Mouse (Mus musculus): Measurements from ENCODE around the gene 1700066M21Rik. TPM values are rescaled to one million over a fixed set of nuclear protein-coding genes. Genes with fewer than 3 reads are reported as not detected.

The 1700066M21Rik gene
- 1 to 10 TPM; 6.7 to 7.5 TPM for total RNA-seq (2021)
- long read RNA-seq, experiment 1, partial matches to known transcripts, result 0 of 3 reads
- long read RNA-seq, experiment 1, other reads (novel, unspliced or antisense), result 2 of 3 reads
- long read RNA-seq, experiment 2, transcript 1700066M21Rik-201 (2 exons, 3,008 nt), result major isoform, 8 of 16 reads
- long read RNA-seq, experiment 2, partial matches to known transcripts, result 1 of 16 reads
- long read RNA-seq, experiment 2, other reads (novel, unspliced or antisense), result 7 of 16 reads

DNA sequence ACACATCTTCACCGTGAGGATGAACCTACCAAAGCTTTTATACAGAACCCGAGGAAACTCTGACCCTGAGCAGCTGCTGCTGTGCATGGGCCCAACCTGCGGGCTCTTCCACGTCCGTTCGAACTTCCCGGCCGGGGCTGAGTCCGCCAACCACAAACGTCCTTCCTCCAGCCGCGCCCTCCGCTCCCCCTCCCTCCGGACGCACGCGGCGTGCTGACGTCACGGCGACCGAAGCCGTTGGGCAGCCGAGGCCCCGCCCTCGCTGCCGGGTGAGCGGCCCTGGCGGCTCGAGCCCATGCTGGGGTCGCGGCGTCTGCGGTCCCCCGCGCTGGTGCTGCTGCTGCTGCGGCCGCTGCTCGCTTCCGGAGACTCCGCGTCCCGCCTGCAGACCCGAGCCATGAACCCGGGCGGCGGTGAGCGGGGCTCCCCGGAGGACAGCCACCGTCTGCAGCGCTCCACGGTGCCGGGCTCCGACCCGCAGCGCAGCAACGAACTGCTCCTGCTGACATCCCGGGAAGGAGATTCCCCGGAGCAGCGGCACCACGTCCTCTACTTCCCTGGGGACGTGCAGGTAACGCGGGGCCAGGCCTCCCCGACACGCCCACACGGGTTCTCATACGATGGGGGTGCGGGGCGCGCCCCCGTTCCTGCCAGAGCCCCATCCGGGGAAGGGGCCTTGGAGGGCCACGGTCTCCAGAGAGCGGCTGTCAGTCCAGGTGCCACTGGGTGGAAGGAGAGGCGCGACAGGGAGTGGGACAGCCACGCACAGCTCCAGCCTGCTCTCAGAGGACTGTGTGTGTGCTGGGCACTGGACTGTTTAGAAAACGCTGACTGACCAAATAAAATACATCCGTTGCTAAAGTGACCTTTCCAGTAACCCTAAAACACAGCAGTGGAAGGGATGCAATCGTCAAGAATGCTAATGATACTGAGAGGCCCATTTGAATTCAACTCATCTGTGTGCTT, at the start of gene 1700066M21Rik:
1700066M21Rik (plus strand) TSS at position 245 of the 966 bp plus-strand sequence.
- peak; percentile 83 to 87 for DNase-seq (ENCODE audit: low spot score in 2 of 2)

DNA sequence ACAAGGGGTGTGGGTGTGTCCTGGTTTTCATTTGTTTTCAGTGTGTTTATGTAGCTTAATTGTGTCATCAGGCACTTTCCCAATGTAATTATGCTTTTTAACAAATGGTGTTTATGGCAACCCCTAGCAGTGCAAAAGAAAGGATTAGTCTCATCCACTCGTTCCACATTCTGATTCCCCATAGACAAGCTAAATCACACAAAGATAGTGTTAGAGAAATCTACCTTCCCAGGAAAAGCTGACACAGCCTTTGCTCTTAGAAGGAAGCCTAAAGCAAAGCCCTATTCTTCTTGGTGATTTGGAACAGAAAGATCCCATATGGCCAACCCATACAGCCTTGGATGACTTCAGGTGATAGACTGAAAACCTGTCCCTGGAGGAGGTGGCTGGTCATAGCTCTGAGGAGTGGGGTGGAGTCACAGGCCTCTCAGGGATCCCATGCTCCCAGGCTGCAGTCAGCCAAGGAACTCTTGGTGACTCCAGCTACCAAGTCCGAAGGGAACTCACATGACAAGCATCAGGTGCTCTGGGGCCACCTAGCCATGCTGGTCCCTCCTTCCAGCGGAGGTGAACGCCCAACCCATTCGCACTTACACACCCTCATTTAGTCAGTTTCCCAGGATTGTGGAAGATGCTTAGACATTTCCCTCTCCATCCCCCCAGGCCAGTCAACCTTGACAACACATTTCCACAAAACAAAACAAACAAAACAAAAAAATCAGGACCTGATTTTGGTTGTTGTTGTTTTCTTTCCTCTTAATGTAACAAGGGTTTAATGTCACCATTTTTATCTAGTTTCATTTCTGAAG, 47.9 kb upstream of the 1700066M21Rik start:
- DNase-seq (ENCODE audit: low spot score in 2 of 2), result no peak

DNA sequence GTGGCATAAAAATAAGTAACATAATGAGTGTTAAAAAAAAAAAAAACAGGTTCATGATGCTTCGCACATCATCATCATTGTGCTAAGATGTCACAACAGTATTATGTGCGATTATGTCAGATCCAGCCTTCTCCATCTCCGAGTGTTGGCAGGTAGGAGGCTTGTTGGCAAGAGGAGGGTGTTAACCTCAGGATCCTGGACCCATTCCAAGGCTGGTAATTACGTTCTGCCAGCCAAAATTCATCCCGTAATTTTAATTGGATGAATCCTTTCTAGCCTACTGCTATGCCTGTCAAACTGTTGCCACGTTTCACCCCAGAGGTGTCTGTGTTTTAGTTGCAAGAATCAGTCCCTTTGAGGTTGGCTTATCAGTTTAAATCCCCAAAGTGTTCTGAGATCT, 47.2 kb upstream of the 1700066M21Rik start:
- DNase-seq (ENCODE audit: low spot score in 2 of 2), result no peak

DNA sequence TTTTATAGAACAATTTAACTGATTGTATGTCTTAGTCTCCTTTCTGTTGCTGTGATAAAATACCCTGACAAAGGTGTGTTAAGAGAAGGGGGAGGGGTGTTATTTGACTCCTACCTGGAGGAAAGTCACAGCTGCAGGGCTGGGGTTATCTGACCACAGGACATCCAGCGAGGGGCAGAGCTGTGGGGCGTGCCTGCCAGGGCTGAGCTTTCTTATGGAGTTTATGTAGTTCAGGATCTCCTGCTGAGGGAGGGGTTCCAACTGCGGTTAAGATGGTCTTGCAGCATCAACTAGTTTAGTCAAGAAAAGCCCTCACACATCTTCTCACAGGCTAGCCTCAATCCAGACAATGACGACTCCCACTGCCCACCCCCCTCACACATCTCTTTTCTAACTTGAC, 45.4 kb upstream of the 1700066M21Rik start:
- no peak for DNase-seq (ENCODE audit: low spot score in 2 of 2)

DNA sequence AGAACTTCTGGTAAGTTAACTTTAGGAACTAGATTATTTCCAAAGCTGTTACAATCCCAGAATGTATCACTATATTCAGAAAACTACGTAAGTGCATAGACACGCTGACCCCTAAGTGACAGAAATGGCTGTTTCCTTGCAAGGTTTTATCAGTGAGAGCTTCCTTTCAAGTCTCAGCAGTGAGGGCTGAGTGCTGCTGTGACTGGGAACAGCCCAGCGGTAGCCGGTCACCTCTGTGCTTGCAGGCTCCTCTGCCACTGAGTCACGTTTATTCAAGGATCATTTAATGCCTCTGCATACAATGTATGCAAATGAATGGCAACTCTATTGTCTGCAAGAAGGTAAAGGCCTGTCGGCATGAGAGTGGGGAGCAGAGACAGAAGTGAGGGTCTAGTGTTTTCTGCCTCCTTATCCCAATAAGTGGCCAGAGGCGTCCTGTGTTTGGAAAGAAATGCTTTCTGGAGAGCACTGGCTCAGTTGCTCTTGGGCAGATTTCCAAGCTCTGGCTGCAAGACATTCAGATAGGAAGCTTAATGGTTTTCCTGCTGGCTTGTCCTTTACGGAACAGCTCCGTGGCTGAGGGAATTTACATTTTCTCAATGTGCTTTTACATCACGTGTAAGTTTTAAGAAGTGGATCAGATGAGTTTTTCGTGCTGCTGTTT, 43.7 kb upstream of the 1700066M21Rik start:
- DNase-seq (ENCODE audit: low spot score in 2 of 2), result no peak

DNA sequence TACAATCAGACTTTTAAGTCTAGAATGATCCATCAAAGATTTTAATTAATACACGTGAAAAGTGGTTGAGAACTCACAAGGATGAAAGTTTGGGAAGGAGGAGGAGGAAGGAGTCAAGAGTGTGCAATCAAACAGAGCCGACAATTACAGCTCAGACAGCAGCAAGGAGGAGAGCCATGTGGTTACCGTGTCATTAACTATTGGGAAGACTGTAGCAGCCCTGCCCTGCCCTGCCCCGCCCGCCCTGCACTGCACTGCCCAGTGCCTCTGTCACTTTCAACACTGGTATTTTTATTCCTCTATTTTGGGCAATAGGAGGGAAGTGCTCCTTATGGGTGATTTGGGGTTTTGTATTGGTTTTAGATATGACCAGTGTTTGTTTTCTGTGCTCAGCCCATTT, 42.2 kb upstream of the 1700066M21Rik start:
- DNase-seq (ENCODE audit: low spot score in 2 of 2), result no peak

DNA sequence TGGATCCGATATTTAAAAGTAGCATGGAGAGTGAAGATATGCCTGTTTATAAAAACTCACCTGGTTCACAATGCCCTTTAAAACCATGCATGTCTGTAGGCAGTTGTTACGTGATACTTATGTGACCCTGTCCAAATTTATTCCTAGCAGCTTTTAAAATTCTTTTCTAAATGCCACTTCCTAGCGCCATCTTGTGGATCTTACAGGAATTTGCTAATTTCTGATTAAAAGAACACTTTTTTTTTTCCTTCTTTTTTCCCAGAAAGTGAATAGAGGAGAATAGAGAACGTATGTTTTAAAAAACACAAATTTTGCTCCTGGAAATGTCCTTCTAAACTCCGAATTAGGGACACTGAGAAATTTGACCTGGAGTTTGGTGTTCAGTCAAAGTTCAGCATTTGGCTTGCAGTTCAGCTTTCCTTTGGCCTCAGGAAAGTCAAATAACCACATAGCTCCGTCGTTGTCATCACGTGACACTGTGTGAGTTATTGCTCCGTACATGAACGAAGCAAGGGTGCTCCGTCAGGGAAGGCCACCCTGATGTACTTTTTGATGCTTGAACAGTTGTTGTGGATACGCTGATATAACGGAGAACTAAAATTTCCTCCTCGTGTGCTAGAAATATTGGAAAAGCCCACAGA, 38.1 kb upstream of the 1700066M21Rik start:
- no peak for DNase-seq (ENCODE audit: low spot score in 2 of 2)

DNA sequence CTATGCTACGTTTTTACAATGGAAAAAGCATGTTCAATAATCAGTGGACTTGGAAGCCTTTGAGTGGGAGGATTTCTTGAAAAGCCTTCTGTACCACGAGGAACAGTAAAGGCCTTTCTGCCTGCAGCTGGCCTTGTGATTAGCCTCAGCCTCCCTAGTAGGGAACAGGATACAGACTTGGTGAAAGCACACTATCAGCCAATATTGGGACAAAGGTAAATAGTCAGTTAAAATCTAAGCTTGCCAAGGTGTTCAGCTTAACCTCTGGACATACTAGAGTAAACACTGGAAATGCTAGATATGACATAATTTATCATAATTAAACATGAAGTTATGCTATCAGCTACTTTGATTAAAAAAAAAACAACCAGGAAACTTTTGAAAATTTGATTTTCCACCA, 36.2 kb upstream of the 1700066M21Rik start:
- no peak for DNase-seq (ENCODE audit: low spot score in 2 of 2)

DNA sequence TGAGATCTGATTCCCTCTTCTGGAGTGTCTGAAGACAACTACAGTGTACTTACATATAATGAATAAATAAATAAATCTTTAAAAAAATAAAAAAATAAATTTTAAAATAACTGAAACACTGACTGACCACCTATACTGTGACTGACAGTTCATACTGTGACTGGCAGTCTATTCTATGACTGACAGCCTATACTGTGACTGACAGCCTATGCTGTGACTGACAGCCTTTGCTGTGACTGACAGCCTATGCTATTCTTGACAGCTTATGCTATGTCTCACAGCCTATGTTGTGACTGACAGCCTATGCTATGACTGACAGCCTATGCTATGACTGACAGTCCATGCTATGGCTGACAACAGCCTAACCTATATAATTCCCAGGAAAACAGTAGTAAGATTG, 29.9 kb upstream of the 1700066M21Rik start:
- no peak for DNase-seq (ENCODE audit: low spot score in 2 of 2)

DNA sequence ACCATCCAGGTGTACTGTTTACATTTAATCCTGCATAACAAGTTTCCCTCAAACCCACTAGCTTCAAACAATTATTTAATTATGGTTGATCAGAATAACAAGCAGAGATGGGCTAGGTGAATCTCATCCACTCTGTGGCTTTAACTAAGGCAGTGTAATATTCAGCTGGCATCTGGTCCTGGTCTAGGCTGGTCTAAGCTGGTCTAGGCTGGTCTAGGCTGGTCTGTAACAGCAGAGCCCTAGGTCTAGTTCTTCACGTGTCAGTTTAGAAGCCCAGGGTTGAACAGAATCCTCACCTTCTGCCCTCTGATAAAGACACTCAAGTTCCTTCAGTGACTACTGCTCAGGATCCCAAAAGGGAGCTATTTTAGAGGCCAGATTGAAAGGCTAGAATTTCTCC, 25.5 kb upstream of the 1700066M21Rik start:
- DNase-seq (ENCODE audit: low spot score in 2 of 2), result no peak

DNA sequence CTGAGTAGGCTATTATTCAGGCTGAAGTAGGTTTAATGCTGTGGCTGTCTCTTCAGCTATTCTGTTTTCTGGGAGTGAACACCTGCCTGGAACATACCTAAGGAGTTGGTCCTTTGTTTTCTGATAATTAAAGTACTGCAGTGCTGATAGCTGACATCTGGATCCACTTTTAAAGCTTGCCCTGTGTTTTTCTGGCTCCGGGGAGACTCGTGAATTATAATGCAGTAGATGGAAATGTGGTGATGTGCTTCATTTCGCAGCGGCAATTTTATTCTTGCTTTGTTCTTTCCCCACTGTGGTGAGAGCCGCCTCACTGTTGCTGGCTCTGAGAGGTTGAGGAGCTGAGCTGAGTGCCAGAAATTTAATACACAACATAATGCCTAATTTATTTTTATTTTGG, 18.9 kb upstream of the 1700066M21Rik start:
- no peak for DNase-seq (ENCODE audit: low spot score in 2 of 2)

DNA sequence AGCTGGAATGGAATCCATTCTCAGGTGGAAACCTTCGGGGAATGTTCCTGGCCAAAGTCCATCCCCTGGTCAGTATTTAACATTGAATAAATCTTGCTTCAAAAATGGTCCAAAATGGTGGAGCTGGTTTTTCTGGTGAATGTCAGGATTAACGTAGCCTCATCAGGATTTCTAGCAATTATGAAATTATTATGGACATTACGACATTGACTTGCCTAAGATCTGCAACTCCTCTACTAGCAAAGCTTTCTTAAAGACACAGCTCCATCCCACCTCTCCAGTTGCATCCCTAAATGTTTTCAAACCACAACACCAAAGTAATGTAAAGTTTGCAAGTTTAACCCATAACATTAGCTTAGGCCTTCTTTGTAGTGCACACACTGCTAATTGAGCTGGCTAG, 10.0 kb upstream of the 1700066M21Rik start:
- DNase-seq (ENCODE audit: low spot score in 2 of 2), result no peak

DNA sequence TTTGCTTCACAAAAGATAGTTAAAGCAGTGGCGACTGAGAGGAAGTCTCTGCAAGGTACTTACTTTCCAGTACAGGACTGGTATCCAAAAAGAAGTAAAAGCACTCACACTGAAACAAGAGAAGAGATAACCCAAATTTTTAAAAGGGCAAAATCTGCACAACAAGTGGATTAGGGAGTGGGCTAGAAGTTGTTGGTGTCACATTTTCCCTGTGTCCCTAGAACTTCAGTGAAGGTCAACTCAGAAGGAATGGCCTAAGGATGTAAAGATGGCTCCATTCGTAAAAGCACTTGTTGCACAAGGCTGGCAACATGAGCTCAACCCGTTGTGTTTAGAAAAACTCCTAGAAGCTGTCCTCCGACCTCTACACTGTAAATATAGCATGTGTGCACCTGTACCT, 8.3 kb upstream of the 1700066M21Rik start:
- DNase-seq (ENCODE audit: low spot score in 2 of 2), result no peak

DNA sequence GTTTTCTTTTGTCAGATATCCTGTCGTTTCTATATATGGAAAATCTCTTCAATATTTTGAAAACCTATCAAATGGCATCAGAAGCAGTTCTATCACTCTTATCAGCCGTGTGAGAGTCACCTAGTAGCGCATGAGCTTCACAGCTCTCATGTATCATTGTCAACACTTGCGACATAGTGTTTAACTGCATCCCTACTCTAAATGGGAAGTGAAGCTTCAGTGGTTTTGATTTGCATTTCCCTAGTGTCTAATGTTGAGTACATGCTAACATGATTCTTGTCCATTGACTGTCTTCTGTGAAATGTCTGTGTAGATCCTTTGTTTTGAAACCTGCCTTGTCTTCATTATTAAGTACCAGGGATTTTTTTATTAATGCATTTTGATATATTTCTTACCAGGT, 7.0 kb upstream of the 1700066M21Rik start:
- DNase-seq (ENCODE audit: low spot score in 2 of 2), result no peak

DNA sequence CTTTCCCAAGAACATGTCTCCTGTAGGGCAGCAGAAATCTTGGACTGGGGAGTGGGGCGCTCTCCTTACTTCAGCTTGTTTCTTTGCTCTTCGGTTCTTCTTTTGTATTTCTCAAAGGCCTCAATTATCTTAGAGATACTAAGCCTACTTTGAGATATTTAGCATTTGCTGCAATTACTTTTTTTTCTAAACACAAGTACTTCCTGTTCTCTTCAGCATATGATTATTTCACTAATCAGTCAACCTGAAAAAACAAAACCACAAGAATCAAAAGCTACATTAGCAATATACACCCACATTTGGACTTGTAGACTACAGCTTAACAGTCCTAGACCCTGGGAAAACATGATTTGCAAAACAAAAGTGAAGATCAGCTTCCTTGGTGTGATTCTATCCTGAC, 2.1 kb upstream of the 1700066M21Rik start:
- no peak for DNase-seq (ENCODE audit: low spot score in 2 of 2)

DNA sequence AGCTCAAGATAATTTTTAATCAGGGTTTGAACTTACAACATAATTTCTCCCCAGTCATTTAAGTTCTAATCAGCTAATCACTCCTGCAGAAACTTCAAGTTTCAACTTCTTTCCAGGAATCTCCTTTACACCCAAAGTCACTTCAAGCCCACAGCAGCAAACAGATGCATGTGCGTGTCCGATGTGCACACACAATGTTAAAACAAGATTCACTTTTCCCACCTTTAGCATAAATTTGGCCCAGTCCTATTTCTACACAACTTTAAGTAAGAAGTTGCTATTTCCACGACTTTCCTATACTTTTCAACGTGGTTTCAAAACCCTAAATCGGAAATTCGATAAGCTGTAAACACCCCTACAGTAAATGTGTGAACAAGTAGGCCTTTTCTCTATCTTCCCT, 614 bp upstream of the 1700066M21Rik start:
- no peak for DNase-seq (ENCODE audit: low spot score in 2 of 2)

DNA sequence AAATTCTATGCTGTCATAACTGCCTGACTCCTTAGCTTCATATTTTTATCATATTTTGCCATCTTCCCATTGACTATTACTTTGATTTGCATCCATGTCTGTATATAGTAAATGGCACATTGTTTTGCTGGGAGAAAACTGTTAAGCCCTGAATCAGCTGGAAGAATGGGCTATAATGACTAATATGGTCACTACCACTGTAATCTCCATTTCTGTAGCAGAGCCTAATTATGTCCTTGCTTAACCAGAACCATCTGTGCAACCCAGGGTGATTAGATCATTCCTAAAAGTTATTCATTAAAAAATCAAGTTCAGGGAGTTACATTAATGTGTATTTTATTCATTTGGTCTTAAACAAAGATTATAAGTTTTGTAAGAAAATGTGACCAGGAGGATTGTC, 9.1 kb downstream of the 1700066M21Rik start:
- DNase-seq (ENCODE audit: low spot score in 2 of 2), result no peak

DNA sequence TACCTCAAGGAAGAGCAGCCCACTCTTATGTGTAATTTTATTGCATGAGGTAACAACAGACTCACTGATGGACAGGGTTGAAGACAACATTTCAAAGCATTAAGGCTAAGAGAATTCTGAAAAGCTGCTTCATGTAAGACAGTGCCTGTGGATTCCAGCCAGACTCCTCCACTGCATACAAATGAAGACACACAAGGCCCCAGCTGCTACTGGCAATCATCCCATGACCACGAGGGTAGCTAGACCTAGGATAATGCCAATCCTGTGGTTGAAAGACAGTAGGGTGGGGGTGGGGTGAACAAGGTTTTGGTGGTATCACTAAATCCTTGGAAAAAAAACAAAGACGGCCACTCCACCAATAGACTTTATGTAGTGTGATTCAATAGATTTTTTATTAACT, 10.5 kb downstream of the 1700066M21Rik start:
- no peak for DNase-seq (ENCODE audit: low spot score in 2 of 2)

DNA sequence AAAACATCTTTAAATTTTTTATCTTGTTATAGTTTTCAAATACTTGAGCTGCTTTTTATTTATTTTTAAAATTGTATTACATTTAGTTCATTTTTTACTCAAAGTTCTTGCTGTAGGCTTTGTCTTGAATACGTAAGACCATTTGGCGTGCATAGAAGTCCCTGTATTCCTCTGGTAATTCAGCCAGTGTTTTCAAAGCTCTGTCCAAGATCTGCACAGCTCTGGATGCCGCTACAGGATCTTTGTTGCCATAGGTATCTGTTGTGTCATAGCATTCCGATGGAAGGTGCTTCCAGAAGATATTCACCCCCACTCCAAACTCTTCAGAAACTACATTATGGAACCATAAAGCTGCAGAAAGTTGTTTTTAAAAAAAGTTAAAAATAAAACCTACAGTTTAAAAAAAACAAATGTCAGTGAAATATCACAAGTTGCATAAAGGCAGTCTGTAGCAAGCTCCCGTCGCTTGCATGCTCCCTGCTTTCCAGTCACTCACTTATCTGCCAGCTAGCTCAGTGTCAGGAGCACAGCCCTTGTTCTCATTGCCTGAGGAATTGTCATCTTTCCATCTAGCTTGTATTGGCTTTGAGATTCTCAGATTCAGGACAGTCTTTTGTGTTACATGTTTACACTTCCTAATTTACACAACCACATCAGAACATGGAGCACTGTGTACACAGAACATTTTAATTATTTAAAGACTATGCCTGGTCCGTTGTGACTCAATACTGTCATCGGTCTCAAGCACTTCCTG, 11.2 kb downstream of the 1700066M21Rik start:
- DNase-seq (ENCODE audit: low spot score in 2 of 2), result no peak
